Mouse (Mus musculus): ENCODE data around the gene Tgtp1.
"Not testable (repeated sequence)": the region's sequence is repeated elsewhere in the genome, so short reads cannot be mapped to it uniquely, and the experiment has no call there.

Tgtp1 gene

DNA sequence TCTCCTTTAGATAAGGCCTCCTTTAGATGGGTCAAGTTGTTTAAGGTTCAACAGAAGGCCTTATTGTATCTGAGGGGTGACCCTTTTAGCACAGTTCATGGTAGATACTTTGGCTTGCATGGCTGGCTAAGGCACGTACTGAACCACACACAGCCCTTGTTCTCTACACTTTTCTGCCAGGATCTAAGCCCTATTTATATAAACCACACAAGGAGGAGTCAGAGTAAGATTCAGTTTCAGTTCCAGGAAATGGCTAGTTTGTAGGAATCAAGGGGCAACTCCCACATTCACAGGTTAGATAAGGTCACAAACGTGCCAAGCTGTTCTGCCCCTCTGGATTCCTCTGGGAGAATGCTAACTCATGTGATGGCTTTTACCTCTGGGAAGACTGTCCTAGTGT, at the start of gene Tgtp1:
TSS of gene Tgtp1 (minus strand) at position 155 of the 400 bp plus-strand sequence.
- not testable (repeated sequence) for DNase-seq (ENCODE audit: low spot score)

DNA sequence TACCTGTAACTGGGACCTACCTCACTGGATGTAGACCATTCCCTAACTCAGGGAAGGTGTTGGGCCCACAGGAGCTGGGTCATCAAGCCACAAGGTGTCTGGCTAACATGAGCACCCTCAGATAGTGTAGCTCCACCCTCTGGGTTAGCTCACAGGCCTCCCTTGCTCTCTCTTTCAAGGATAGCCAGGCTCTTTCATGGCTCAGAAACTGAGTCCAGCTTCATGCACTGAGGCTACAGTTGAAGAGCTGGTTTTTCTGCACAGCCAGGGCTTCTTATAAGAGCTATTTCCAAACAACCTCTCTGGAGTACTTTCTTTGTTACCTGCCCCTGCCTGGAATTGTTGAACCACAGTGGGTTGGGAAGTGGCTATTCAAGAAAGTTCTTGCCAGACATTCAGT, 18.1 kb upstream of the Tgtp1 start:
- DNase-seq (ENCODE audit: low spot score) = not testable (repeated sequence)

DNA sequence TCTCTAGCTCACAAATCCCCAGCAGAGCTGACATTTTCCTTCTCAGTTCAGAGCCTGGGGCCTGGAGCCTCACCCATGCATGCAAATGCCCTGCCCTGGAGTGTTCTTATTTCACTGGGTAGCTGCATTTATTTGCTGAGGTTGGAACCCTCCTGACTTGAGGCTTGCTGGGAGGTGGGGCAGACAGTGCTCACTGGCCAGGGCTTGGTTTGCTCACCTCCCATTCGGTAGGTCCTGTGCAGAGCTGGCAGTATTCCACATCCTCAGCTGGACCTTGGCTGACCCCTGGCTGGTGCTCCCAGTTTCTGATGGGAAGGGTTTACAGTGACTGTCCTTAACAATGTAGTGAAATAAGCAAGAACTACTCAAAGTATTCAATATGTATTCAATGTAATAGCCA, 12.8 kb upstream of the Tgtp1 start:
- DNase-seq (ENCODE audit: low spot score) = not testable (repeated sequence)

DNA sequence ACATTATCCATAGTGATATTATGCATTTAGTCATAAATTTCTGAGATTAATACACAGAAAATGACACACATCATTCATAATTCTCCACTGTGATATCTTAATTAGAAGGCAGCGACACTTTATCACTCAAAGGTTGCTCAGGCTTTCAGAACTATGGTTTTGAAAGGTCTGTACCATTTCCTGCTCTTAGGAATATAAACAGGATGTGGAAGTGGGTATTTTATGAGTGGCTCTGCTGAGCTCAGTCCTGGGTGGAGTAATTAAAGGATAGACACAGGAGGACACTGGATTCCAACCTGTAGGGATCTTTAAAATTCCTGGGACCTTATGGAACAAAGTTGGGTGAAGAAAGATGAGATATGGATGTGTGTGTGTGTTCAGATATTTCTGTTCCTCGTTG, 12.3 kb upstream of the Tgtp1 start:
- not testable (repeated sequence) for DNase-seq (ENCODE audit: low spot score)

DNA sequence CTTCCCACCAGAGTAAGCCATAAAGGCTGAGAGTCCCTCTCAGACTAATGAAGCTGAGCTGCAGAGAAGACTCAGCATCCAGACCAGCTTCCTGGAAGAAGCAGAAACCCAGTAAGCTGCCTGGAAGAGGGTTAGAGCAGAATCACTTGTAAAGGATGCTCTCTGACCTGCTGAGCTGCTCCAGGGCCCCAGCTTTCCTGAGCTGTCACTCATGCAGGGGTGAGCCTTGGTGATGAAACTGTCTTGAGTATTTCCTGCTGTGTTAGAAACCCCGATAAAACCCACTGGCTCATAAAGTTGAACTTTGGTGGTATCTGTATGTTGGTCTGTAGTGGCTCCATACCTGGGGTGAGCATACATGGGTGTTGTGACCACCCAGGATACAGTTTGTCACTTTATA, 6.4 kb upstream of the Tgtp1 start:
- DNase-seq (ENCODE audit: low spot score) = not testable (repeated sequence)

DNA sequence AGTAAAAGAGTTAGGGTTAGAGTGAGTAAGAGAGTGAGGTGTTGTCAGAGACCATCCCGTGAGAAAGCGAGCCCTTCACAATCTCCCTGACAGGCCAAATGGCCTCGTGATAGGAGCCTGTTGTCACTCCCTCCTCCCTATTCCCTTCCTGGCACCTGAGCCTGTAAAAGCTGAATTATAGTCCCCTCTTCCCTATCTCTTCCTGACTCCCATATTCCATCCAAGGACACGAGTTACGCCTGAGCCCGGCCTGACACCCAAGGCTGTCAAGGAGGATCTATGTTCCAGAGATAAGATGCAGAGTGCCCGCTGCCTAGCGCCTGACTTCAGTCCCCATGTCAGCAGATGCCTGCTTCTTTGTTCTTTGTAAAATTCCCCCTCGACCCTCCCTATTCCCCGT, 676 bp downstream of the Tgtp1 start:
- not testable (repeated sequence) for DNase-seq (ENCODE audit: low spot score)

DNA sequence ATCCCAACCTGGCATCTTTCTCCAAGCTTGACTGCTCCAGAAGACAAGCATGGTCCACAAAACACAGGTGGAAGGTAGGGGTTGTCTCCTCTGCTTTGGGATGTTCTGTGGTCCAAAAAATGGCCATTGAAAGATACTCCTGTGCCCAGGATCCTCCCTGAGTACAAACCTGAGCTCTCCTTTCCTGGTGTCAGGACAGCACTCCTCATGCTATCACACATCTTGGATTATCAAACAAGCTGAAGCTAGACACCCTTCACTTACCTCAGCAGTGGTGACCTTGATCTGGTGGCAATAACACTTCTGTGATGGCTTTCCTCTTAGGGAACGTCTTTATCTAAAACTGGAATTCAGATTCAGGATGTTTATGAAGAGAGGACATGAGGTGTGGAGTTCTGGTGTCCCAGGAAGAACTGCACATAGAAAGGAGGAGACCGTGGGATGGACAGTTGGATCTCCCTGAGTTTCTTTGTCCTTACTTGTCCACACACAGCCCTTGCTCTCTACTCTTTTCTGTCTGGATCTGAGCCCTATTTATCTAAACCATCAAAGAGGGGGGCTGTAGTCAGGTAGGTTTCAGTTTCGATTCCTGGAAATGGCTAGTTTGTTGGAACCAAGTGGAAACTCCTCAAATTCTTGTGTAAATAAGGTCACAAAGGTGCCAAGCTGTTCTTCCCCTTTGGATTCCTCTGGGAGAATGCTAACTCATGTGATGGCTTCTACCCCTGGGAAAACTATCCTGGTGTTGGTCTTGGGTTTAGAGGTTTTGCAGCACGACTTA, 2.0 kb downstream of the Tgtp1 start, which contains the start of gene Gm12185:
TSS of gene Gm12185 (minus strand) at position 487 of the 781 bp plus-strand sequence.
- not testable (repeated sequence) for DNase-seq (ENCODE audit: low spot score)

DNA sequence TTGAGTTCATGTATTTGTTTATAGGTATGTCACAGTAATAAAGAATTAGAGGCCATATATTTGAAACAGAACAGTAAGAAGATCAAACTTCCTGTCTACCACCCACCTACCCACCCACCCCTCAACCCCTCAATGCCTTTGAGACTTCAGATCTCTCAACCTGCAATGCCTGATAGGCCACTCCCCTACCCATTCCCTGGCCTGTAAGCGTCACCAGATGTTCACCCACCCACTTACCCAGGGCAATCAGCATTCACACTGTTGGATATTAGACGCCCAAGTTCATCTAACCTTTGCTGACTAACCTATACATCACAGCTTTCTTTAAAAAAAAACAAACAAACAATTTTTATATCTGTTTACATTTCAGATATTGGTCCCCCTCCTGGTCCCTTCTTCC, 4.0 kb downstream of the Tgtp1 start:
- not testable (repeated sequence) for DNase-seq (ENCODE audit: low spot score)

DNA sequence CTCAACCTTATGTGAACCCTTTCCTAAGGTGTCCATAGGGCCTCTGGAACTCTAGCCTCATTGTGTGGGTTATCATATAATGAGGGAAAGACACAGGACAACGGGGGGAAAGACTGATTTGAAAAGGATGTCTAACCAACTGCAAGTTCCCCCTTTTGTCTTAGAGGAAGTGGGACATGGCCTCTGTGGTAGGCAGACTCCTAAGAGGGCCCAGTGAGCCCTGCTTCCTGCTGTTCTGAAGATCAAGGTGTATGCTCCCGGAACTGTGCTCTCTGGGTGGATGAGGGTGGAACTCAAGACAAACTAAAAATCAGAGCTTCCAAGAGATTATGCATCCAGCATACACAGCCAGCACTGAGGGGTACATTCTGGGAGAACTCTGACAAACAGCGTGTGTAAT, 5.8 kb downstream of the Tgtp1 start:
- DNase-seq (ENCODE audit: low spot score) = not testable (repeated sequence)

DNA sequence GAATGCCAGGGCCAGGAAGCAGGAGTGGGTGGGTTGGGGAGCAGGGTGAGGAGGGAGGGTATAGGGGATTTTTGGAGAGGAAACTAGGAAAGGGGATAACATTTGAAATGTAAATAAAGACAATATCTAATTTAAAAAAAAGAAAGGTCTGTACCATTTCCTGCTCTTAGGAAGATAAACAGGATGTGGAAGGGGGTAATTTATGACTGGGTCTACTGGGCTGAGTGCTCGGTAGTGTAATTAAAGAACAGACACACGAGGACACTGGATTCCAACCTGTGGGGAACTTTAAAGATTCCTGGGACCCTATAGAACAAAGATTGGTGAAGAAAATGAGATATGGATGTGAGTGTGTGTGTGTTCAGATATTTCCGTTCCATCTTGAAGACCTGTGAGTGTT, 11.1 kb downstream of the Tgtp1 start:
- not testable (repeated sequence) for DNase-seq (ENCODE audit: low spot score)

DNA sequence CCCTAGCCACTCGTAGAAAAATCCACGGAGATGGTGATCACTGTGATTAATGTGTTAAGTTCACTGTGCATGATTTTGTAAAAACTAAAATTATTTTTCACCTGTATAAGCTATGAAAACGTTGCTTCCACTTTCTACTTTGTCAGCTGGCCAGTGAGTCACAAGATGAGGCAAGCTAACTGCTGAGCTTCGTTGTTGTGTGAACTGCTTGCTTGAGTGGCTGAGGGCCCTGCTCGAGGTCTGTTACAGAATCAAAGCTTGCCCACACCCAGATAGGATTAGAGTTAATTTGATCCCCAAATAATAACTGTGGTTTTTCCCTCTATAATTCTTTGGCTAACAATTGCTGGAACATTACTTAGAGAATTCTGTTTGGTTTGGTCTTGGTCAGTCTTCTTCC, 13.9 kb downstream of the Tgtp1 start:
- not testable (repeated sequence) for DNase-seq (ENCODE audit: low spot score)

DNA sequence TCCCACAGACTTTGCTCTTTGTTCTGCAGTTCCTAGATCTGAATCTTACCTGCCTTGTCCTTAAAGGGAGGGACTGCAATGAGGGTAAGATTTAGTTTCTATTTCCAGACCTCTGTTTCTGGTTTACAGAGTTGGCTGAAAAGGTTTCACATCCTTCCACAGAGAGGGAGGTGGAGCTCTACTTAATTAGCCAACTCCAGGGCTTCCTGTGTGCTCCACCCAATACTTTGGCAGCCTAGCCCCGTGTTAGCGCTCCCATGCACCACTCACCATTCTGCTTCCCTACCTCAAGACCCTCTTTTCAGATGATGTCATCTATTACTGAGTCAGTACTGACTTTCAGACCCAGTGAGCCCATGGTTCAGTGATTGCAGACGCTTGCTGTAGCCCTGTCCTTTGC, 14.7 kb downstream of the Tgtp1 start, which contains the start of gene 9930111J21Rik1:
TSS of gene 9930111J21Rik1 (minus strand) at position 148 of the 400 bp plus-strand sequence.
- not testable (repeated sequence) for DNase-seq (ENCODE audit: low spot score)

DNA sequence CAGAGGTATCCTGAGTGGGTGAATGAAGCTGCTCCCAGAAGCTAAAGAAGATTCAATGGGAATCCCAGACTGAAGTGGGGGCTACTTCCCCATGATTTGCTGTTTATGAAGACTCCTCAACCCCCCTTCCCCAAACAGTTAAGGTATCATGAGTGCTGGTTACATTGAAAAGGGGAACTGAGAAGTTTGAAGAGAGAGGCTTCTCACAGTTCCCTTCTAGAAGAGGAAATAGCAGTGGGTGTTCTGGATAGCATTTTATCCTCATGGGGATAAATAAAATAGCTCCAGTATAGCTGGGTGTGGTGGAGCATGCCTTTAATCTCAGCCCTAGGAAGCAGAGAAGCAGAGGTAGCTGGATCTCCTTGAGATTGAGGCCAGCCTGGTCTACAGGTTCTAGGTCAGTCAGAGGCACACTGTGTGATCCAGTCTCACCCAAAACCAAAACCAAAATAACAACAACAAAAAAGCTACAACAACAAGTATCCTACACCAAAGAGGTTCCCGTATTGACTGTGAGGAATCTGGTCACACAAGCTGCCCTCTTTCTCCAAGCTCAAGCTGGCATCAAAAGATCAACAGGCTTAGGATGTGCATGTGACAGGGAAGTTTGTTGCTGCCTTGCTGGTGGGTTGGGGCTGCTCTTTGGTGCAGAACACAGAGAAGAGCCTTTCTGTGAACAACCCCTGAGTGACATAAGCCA, 15.6 kb downstream of the Tgtp1 start, which contains the start of gene Olfr56:
TSS of gene Olfr56 (plus strand) at position 650 of the 700 bp plus-strand sequence.
- DNase-seq (ENCODE audit: low spot score) = not testable (repeated sequence)

DNA sequence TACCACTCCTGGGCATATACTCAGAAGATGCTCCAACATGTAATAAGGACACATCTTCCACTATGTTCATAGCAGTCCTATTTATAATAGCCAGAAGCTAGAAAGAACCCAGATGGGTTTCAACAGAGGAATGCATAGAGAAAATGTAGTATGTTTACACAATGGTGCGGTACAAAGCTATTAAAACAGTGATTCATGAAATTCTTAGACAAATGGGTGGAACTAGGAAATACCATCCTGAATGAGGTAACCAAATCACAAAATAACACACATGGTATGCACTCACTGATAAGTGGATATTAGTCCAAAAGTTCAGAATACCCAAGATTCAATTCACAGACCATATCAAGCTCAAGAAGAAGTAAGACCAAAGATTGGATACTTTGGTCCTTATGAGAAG, 19.3 kb downstream of the Tgtp1 start:
- DNase-seq (ENCODE audit: low spot score) = not testable (repeated sequence)

DNA sequence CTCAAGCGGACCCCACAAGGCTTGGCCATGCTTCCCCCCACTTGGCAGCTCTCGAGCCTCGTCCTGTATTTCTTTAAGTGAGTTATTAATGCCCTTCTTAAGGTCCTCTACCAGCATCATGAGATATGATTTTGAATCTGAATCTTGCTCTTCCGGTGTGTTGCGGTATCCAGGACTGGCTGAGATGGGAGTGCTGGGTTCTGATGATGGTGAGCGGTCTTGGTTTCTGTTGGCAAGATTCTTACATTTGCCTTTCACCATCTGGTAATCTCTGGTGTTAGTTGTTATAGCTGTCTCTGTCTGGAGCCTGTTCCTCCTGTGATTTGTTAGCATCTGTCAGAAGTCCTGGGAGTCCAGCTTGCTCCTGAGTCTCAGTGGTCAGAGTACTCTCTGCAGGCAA, 47.9 kb downstream of the Tgtp1 start, which contains the start of gene Psme2b:
TSS of gene Psme2b (minus strand) at position 101 of the 400 bp plus-strand sequence.
- not testable (repeated sequence) for DNase-seq (ENCODE audit: low spot score)

DNA sequence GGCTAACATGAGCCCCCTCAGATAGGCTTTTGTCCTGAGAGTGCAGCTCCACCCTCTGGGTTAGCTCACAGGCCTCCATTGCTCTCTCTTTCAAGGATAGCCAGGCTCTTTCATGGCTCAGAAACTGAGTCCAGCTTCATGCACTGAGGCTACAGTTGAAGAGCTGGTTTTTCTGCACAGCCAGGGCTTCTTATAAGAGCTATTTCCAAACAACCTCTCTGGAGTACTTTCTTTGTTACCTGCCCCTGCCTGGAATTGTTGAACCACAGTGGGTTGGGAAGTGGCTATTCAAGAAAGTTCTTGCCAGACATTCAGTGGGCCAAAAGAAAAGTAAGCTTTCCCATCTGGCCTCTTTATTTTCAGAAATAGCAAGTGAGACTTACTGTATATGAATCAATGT, 54.7 kb downstream of the Tgtp1 start:
- not testable (repeated sequence) for DNase-seq (ENCODE audit: low spot score)

All from spleen, adult 12 weeks (tissue).